Mouse (Mus musculus): ENCODE results near the gene Telo2. TPM values are rescaled to one million over a fixed set of nuclear protein-coding genes. Genes with fewer than 3 reads are reported as not detected.
A peak's percentile ranks its signal among the peaks of the same experiment; 100 is the strongest.

The Telo2 gene
- total and polyA plus RNA-seq, 2 experiments from 2014 or later = 34.9 to 56.3 TPM

- ATAC-seq (ENCODE audit: low FRiP score) = no peak
- no peak overlapping the region for H3K9ac ChIP-seq (replicated peaks; ENCODE audit: low read length, poor library complexity, severe bottlenecking)
- no peak for TF ChIP-seq CTCF (IDR thresholded peaks at IDR 0.05)
- no peaks in the 10 kb centered on the region for H3K4me1 ChIP-seq (ENCODE audit: insufficient read depth, low read length)
- 82% methylated on average over 3 of the region's 3 CpGs for WGBS
- H3K9me3 ChIP-seq (ENCODE audit: low read length) = no peaks in the 10 kb centered on the region
- H3K4me3 ChIP-seq (ENCODE audit: low read depth, low read length) = no peak overlapping the region
- H3K27ac ChIP-seq (ENCODE audit: low read depth, low read length) = no peak overlapping the region
- no peak for DNase-seq (ENCODE audit: low spot score)
- no peak overlapping the region for H3K4me2 ChIP-seq (ENCODE audit: low read depth, low read length, poor library complexity, severe bottlenecking)
- no peaks in the 10 kb centered on the region for H3K27me3 ChIP-seq (ENCODE audit: insufficient read depth, low read length)
- peaks cover 26% of the 10 kb centered on the region for H3K36me3 ChIP-seq (ENCODE audit: insufficient read depth, low read length)
Measured at GRCm38 (mm10) chr17:25082887-25083286, 32.9 kb downstream of the Telo2 start.

- ATAC-seq (ENCODE audit: low FRiP score) (no peak), DNase-seq (ENCODE audit: low spot score) (no peak)
- Histone ChIP-seq H3K36me3 (ENCODE audit: insufficient read depth, low read length) (peaks cover 20% of the 10 kb centered on the region), H3K27me3 (ENCODE audit: insufficient read depth, low read length) (no peaks in the 10 kb centered on the region), H3K4me2 (ENCODE audit: low read depth, low read length, poor library complexity, severe bottlenecking) (no peak overlapping the region), H3K27ac (ENCODE audit: low read depth, low read length) (no peak overlapping the region), H3K9ac (replicated peaks; ENCODE audit: low read length, poor library complexity, severe bottlenecking) (no peak overlapping the region), H3K4me3 (ENCODE audit: low read depth, low read length) (no peak overlapping the region), H3K9me3 (ENCODE audit: low read length) (no peaks in the 10 kb centered on the region), H3K4me1 (ENCODE audit: insufficient read depth, low read length) (no peaks in the 10 kb centered on the region)
- TF ChIP-seq CTCF (IDR thresholded peaks at IDR 0.05) = peak; percentile 25; the same call in 1 of the 2 replicates
- 79% methylated on average over 14 of the region's 14 CpGs for WGBS
Measured at GRCm38 (mm10) chr17:25082081-25082847, 33.5 kb downstream of the Telo2 start.

GRCm38 (mm10) chr17:25080960-25081381, 34.8 kb downstream of the Telo2 start:
- ATAC-seq (ENCODE audit: low FRiP score) (no peak), DNase-seq (ENCODE audit: low spot score) (no peak)
- Histone ChIP-seq H3K27ac (ENCODE audit: low read depth, low read length) (peak overlapping the region; percentile 57; the same call in 1 of the 2 replicates), H3K9ac (replicated peaks; ENCODE audit: low read length, poor library complexity, severe bottlenecking) (peak overlapping the region; percentile 29; the same call in 1 of the 2 replicates), H3K4me2 (ENCODE audit: low read depth, low read length, poor library complexity, severe bottlenecking) (0 out of 2 replicates have a peak overlapping the region, but pooled peaks have one; percentile 12), H3K9me3 (ENCODE audit: low read length) (no peaks in the 10 kb centered on the region), H3K36me3 (ENCODE audit: insufficient read depth, low read length) (peaks cover 21% of the 10 kb centered on the region), H3K4me1 (ENCODE audit: insufficient read depth, low read length) (no peaks in the 10 kb centered on the region), H3K27me3 (ENCODE audit: insufficient read depth, low read length) (no peaks in the 10 kb centered on the region), H3K4me3 (ENCODE audit: low read depth, low read length) (peak overlapping the region; percentile 23; the same call in 1 of the 2 replicates)
- no peak for TF ChIP-seq CTCF (IDR thresholded peaks at IDR 0.05)
- WGBS = 87% methylated on average over 11 of the region's 11 CpGs

DNA sequence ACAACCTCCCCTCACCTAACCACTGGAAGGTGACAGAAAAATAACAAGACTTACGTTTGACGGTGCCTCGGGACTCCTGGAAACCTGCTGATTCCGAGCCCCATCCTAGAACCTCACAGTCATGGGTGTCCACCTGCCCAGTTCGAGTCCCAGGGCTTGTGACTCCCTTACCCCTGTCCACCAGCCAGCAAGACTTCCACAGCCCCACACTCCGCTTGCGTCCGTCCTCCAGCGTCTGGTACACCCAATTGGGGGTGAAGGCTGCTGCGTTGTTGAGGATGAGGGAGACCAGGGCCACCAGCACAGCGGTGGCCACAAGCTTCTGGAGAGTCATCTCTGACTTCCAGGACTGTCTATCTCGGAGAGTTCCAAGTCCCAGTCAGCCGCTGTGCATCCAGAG, 35.6 kb downstream of the Telo2 start:
- H3K27me3 ChIP-seq (ENCODE audit: insufficient read depth, low read length) = no peaks in the 10 kb centered on the region
- no peak for DNase-seq (ENCODE audit: low spot score)
- peak overlapping the region; percentile 29; the same call in 1 of the 2 replicates for H3K9ac ChIP-seq (replicated peaks; ENCODE audit: low read length, poor library complexity, severe bottlenecking)
- H3K4me3 ChIP-seq (ENCODE audit: low read depth, low read length) = peak overlapping the region; percentile 23; the same call in 1 of the 2 replicates
- no peak for ATAC-seq (ENCODE audit: low FRiP score)
- WGBS = 88% methylated on average over 13 of the region's 13 CpGs
- peak overlapping the region; percentile 57 for H3K27ac ChIP-seq (ENCODE audit: low read depth, low read length)
- H3K4me2 ChIP-seq (ENCODE audit: low read depth, low read length, poor library complexity, severe bottlenecking) = no peak overlapping the region
- no peaks in the 10 kb centered on the region for H3K4me1 ChIP-seq (ENCODE audit: insufficient read depth, low read length)
- H3K9me3 ChIP-seq (ENCODE audit: low read length) = no peaks in the 10 kb centered on the region
- peaks cover 21% of the 10 kb centered on the region for H3K36me3 ChIP-seq (ENCODE audit: insufficient read depth, low read length)
- TF ChIP-seq CTCF (IDR thresholded peaks at IDR 0.05) = no peak

DNA sequence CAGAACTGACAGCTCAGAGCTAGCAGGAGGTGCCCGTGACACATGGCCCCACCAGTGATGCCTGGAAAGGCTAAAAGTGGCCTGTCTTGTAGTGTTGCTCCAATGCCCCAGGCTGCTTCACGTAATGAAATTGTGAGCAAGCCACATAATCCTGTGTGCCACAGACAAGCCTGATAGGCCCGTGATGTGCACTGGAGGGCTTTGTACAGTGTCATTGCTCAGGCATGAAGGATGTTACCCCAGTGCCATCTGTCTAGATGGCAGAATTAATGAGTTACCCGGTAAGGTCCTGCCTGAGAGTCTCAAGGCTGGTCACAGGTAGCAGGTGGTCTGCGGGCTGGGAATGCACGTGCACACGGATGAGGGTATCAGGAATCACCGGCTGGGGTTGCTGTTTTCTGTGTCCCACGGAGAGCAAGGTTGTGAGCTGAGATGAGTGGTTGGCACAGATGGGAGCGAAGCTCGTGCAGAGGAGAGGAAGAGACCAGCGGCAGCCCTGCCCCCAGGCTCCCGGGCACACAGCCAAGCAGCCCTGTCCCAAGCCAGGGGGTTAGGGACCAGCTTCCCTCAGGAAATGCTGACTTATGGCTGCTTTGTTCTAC, 37.9 kb downstream of the Telo2 start:
- 60% methylated on average over 13 of the region's 13 CpGs for WGBS
- DNase-seq (ENCODE audit: low spot score) (peak; percentile 83), ATAC-seq (ENCODE audit: low FRiP score) (peak; percentile 60; the same call in 1 of the 2 replicates)
- TF ChIP-seq CTCF (IDR thresholded peaks at IDR 0.05) = no peak
- Histone ChIP-seq H3K4me3 (ENCODE audit: low read depth, low read length) (no peak overlapping the region), H3K4me2 (ENCODE audit: low read depth, low read length, poor library complexity, severe bottlenecking) (peak overlapping the region; percentile 20; the same call in 1 of the 2 replicates), H3K9me3 (ENCODE audit: low read length) (no peaks in the 10 kb centered on the region), H3K4me1 (ENCODE audit: insufficient read depth, low read length) (no peaks in the 10 kb centered on the region), H3K36me3 (ENCODE audit: insufficient read depth, low read length) (peaks cover 24% of the 10 kb centered on the region), H3K9ac (replicated peaks; ENCODE audit: low read length, poor library complexity, severe bottlenecking) (no peak overlapping the region; the same call in 1 of the 2 replicates), H3K27me3 (ENCODE audit: insufficient read depth, low read length) (no peaks in the 10 kb centered on the region), H3K27ac (ENCODE audit: low read depth, low read length) (no peak overlapping the region; the same call in 1 of the 2 replicates)

DNA sequence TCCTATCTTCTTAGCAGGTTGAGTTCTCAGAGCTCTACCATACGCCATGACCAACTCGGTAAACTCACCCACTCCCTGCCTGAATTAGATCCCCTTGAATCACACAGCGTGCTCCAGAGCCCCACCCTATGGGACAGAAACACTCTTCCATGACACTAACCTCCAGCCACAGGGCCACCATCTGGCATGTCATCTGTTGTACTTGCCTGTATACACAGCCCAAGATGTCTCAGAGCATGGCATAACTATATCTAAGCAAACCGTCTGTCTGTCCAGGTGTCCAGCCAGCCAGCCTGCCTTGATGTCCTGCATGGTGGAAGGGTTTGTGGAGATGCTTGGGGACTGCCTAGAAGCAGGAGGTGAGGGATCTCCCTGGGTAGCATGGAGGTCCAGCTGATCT, 38.9 kb downstream of the Telo2 start:
- Histone ChIP-seq H3K27ac (ENCODE audit: low read depth, low read length) (no peak overlapping the region; the same call in 1 of the 2 replicates), H3K36me3 (ENCODE audit: insufficient read depth, low read length) (peaks cover 27% of the 10 kb centered on the region)

More for the DNA sequence above, 38.9 kb downstream of the Telo2 start:
- ATAC-seq (ENCODE audit: low FRiP score) (no peak), DNase-seq (ENCODE audit: low spot score) (peak; percentile 46)
- H3K4me3 ChIP-seq (ENCODE audit: low read depth, low read length) = no peak overlapping the region
- no peaks in the 10 kb centered on the region for H3K4me1 ChIP-seq (ENCODE audit: insufficient read depth, low read length)
- H3K9ac ChIP-seq (replicated peaks; ENCODE audit: low read length, poor library complexity, severe bottlenecking) = no peak overlapping the region
- H3K4me2 ChIP-seq (ENCODE audit: low read depth, low read length, poor library complexity, severe bottlenecking) = no peak overlapping the region
- TF ChIP-seq CTCF (IDR thresholded peaks at IDR 0.05) = no peak
- 87% methylated on average over 4 of the region's 4 CpGs for WGBS
- no peaks in the 10 kb centered on the region for H3K9me3 ChIP-seq (ENCODE audit: low read length)
- no peaks in the 10 kb centered on the region for H3K27me3 ChIP-seq (ENCODE audit: insufficient read depth, low read length)
